Mouse (Mus musculus): Measurements from ENCODE around the gene Epn3. TPM values are rescaled to one million over a fixed set of nuclear protein-coding genes. Genes with fewer than 3 reads are reported as not detected.

Gene Epn3
- total and polyA plus RNA-seq, 3 experiments: 0.04 to 0.19 TPM; not detected in 1

GRCm38 (mm10) chr11:94441122-94441521, 58.7 kb downstream of the Epn3 start:
- TF ChIP-seq TCF12 (IDR thresholded peaks at IDR 0.05; ENCODE audit: low read depth, low read length) (no peak), MXI1 (IDR thresholded peaks at IDR 0.05; ENCODE audit: low read depth, low read length) (no peak), CHD2 (IDR thresholded peaks at IDR 0.05; ENCODE audit: low read length) (no peak), JUND (conservative IDR thresholded peaks at IDR 0.05; ENCODE audit: low read depth, low read length) (no peak), ZNF384 (IDR thresholded peaks at IDR 0.05; ENCODE audit: low read depth, low read length) (no peak), RAD21 (IDR thresholded peaks at IDR 0.05; ENCODE audit: low read depth, low read length) (no peak), IRF4 (IDR thresholded peaks at IDR 0.05; ENCODE audit: low read depth, low read length) (no peak), MAFK (IDR thresholded peaks at IDR 0.05; ENCODE audit: insufficient replicate concordance, low read length) (no peak), HCFC1 (IDR thresholded peaks at IDR 0.05; ENCODE audit: low read depth, low read length) (no peak), ZC3H11A (IDR thresholded peaks at IDR 0.05; ENCODE audit: low read depth, low read length) (no peak), GABPA (IDR thresholded peaks at IDR 0.05; ENCODE audit: insufficient replicate concordance, low read depth, low read length) (no peak), JUN (IDR thresholded peaks at IDR 0.05; ENCODE audit: insufficient read depth, low read depth, low read length) (no peak), POLR2AphosphoS2 (IDR thresholded peaks at IDR 0.05; ENCODE audit: low read depth, low read length) (no peak), MAZ (IDR thresholded peaks at IDR 0.05; ENCODE audit: low read depth, low read length) (no peak), ETS1 (conservative IDR thresholded peaks at IDR 0.05; ENCODE audit: low read depth, low read length) (no peak), SMC3 (IDR thresholded peaks at IDR 0.05; ENCODE audit: low read depth, low read length) (no peak)
- Histone ChIP-seq H3K9ac (ENCODE audit: insufficient read depth, low read depth) (no peak overlapping the region), H3K27ac (ENCODE audit: insufficient read depth, low read depth) (no peak overlapping the region), H3K4me3 (replicated peaks in 1 of 3; ENCODE audit: low read depth in 2 of 3, low read length in 2 of 3, poor library complexity in 1 of 3) (no peak overlapping the region), H3K4me1 (ENCODE audit: control insufficient read depth in 1 of 2, insufficient read depth in 2 of 2) (peaks cover 8 to 25% of the 10 kb centered on the region in 2 experiments; a peak in 3 of 4 replicates), H3K9me3 (replicated peaks; ENCODE audit: low read length) (no peaks in the 10 kb centered on the region), H3K4me2 (ENCODE audit: insufficient read depth, low read depth, poor library complexity, severe bottlenecking) (no peak overlapping the region), H3K27me3 (replicated peaks) (peaks cover 7% of the 10 kb centered on the region), H3K79me2 (replicated peaks; ENCODE audit: control insufficient read depth, extremely low read depth, insufficient read depth, poor library complexity, severe bottlenecking) (no peaks in the 10 kb centered on the region), H3K36me3 (replicated peaks in 1 of 2; ENCODE audit: control insufficient read depth in 1 of 2, insufficient read depth in 1 of 2, low read length in 1 of 2) (no peaks in the 10 kb centered on the region)
- in situ Hi-C loops (cut with MboI; ENCODE audit: low pct_ligation_motif_present, low pct_unique_long_range_greater_than_20kb, low sequenced_read_pairs) (no loop called here), dilution Hi-C loops (cut with MboI; ENCODE audit: extremely low pct_ligation_motif_present, extremely low pct_unique_long_range_greater_than_20kb, low sequenced_read_pairs) (no loop called here)
- no peak for DNase-seq (ENCODE audit: extremely low read depth)

- in situ Hi-C loops (cut with MboI; ENCODE audit: low pct_ligation_motif_present, low pct_unique_long_range_greater_than_20kb, low sequenced_read_pairs): no loop called here
- no peak overlapping the region for H3K4me3 ChIP-seq (replicated peaks in 1 of 3; ENCODE audit: low read depth in 2 of 3, low read length in 2 of 3, poor library complexity in 1 of 3)
These were observed 59.4 kb downstream of the Epn3 start for GRCm38 (mm10) chr11:94440421-94440820.

More at GRCm38 (mm10) chr11:94440421-94440820, 59.4 kb downstream of the Epn3 start:
- no peaks in the 10 kb centered on the region for H3K79me2 ChIP-seq (replicated peaks; ENCODE audit: control insufficient read depth, extremely low read depth, insufficient read depth, poor library complexity, severe bottlenecking)
- DNase-seq (ENCODE audit: extremely low read depth): no peak
- peaks cover 8 to 22% of the 10 kb centered on the region in 2 experiments; a peak in 3 of 4 replicates for H3K4me1 ChIP-seq (ENCODE audit: control insufficient read depth in 1 of 2, insufficient read depth in 2 of 2)
- H3K9ac ChIP-seq (ENCODE audit: insufficient read depth, low read depth): no peak overlapping the region
- H3K36me3 ChIP-seq (replicated peaks in 1 of 2; ENCODE audit: control insufficient read depth in 1 of 2, insufficient read depth in 1 of 2, low read length in 1 of 2): no peaks in the 10 kb centered on the region
- dilution Hi-C loops (cut with MboI; ENCODE audit: extremely low pct_ligation_motif_present, extremely low pct_unique_long_range_greater_than_20kb, low sequenced_read_pairs): no loop called here
- peaks cover 4% of the 10 kb centered on the region for H3K27me3 ChIP-seq (replicated peaks)
- no peak overlapping the region for H3K27ac ChIP-seq (ENCODE audit: insufficient read depth, low read depth)
- TF ChIP-seq PAX5 (IDR thresholded peaks at IDR 0.05; ENCODE audit: low read length) (no peak), MXI1 (IDR thresholded peaks at IDR 0.05; ENCODE audit: low read depth, low read length) (no peak), MYC (IDR thresholded peaks at IDR 0.05; ENCODE audit: low read depth, low read length) (no peak), ZC3H11A (IDR thresholded peaks at IDR 0.05; ENCODE audit: low read depth, low read length) (no peak), CHD2 (IDR thresholded peaks at IDR 0.05; ENCODE audit: low read length) (no peak), USF1 (IDR thresholded peaks at IDR 0.05; ENCODE audit: low read depth, low read length) (no peak), TCF12 (IDR thresholded peaks at IDR 0.05; ENCODE audit: low read depth, low read length) (no peak), KAT2A (IDR thresholded peaks at IDR 0.05; ENCODE audit: insufficient replicate concordance, low read length) (no peak), USF2 (conservative IDR thresholded peaks at IDR 0.05; ENCODE audit: low read depth, low read length) (no peak), IRF4 (IDR thresholded peaks at IDR 0.05; ENCODE audit: low read depth, low read length) (no peak), POLR2A (IDR thresholded peaks at IDR 0.05; ENCODE audit: low read depth, low read length) (no peak)
- H3K4me2 ChIP-seq (ENCODE audit: insufficient read depth, low read depth, poor library complexity, severe bottlenecking): no peak overlapping the region
- no peaks in the 10 kb centered on the region for H3K9me3 ChIP-seq (replicated peaks; ENCODE audit: low read length)

Other genes with a start within 250 kb of the Epn3 start
- gene Gm21885, start 218.1 kb downstream of the Epn3 start, total RNA-seq (2012; rRNA removed): 0.21 and 0.55 TPM in 2 replicates
- not detected in 2 replicates for gene Gm21885, start 218.1 kb downstream of the Epn3 start, total RNA-seq (2014; rRNA removed)
- 0.30 and 0.33 TPM in 2 replicates for gene Gm21885, start 218.1 kb downstream of the Epn3 start, polyA plus RNA-seq (2012; ENCODE audit: insufficient read length, low read depth)
- gene Luc7l3, start 178.0 kb downstream of the Epn3 start, total RNA-seq (2012; rRNA removed): 57.7 and 82.3 TPM in 2 replicates
- gene Luc7l3, start 178.0 kb downstream of the Epn3 start, total RNA-seq (2014; rRNA removed): 69.8 and 82.2 TPM in 2 replicates
- 246 and 318 TPM in 2 replicates for gene Luc7l3, start 178.0 kb downstream of the Epn3 start, polyA plus RNA-seq (2012; ENCODE audit: insufficient read length, low read depth)
- gene Ankrd40, start 172.0 kb downstream of the Epn3 start, total RNA-seq (2012; rRNA removed): 55.7 and 56.0 TPM in 2 replicates
- 62.0 and 64.5 TPM in 2 replicates for gene Ankrd40, start 172.0 kb downstream of the Epn3 start, total RNA-seq (2014; rRNA removed)
- gene Ankrd40, start 172.0 kb downstream of the Epn3 start, polyA plus RNA-seq (2012; ENCODE audit: insufficient read length, low read depth): 97.4 and 98.8 TPM in 2 replicates
- gene Abcc3, start 107.0 kb downstream of the Epn3 start, total RNA-seq (2012; rRNA removed): 0.08 and 0.21 TPM in 2 replicates
- 0.15 and 0.40 TPM in 2 replicates for gene Abcc3, start 107.0 kb downstream of the Epn3 start, total RNA-seq (2014; rRNA removed)
- gene Abcc3, start 107.0 kb downstream of the Epn3 start, polyA plus RNA-seq (2012; ENCODE audit: insufficient read length, low read depth): 0.46 and 0.66 TPM in 2 replicates
- gene Cacna1g, start 25.8 kb downstream of the Epn3 start, total RNA-seq (2012; rRNA removed): 0.59 and 1.7 TPM in 2 replicates
- 0.97 and 2.4 TPM in 2 replicates for gene Cacna1g, start 25.8 kb downstream of the Epn3 start, total RNA-seq (2014; rRNA removed)
- 3.7 and 4.1 TPM in 2 replicates for gene Cacna1g, start 25.8 kb downstream of the Epn3 start, polyA plus RNA-seq (2012; ENCODE audit: insufficient read length, low read depth)
- not detected in 2 replicates for gene Spata20, start 13.8 kb downstream of the Epn3 start, total RNA-seq (2012; rRNA removed)
- gene Spata20, start 13.8 kb downstream of the Epn3 start, total RNA-seq (2014; rRNA removed): not detected in 2 replicates
- not detected in 2 replicates for gene Spata20, start 13.8 kb downstream of the Epn3 start, polyA plus RNA-seq (2012; ENCODE audit: insufficient read length, low read depth)
- gene Mycbpap, start 21.8 kb upstream of the Epn3 start, total RNA-seq (2012; rRNA removed): 1.3 and 3.1 TPM in 2 replicates
- gene Mycbpap, start 21.8 kb upstream of the Epn3 start, total RNA-seq (2014; rRNA removed): 0.08 and 0.43 TPM in 2 replicates
- gene Mycbpap, start 21.8 kb upstream of the Epn3 start, polyA plus RNA-seq (2012; ENCODE audit: insufficient read length, low read depth): 0.98 and 1.1 TPM in 2 replicates
- gene Rsad1, start 49.3 kb upstream of the Epn3 start, total RNA-seq (2012; rRNA removed): 6.0 and 7.3 TPM in 2 replicates
- 7.2 and 9.3 TPM in 2 replicates for gene Rsad1, start 49.3 kb upstream of the Epn3 start, total RNA-seq (2014; rRNA removed)
- 8.6 and 9.2 TPM in 2 replicates for gene Rsad1, start 49.3 kb upstream of the Epn3 start, polyA plus RNA-seq (2012; ENCODE audit: insufficient read length, low read depth)
- gene Chad, start 65.1 kb upstream of the Epn3 start, total RNA-seq (2012; rRNA removed): 0.13 and 0.17 TPM in 2 replicates
- not detected in 2 replicates for gene Chad, start 65.1 kb upstream of the Epn3 start, total RNA-seq (2014; rRNA removed)
- gene Chad, start 65.1 kb upstream of the Epn3 start, polyA plus RNA-seq (2012; ENCODE audit: insufficient read length, low read depth): 0.41 and 0.53 TPM in 2 replicates
- 4.9 and 7.5 TPM in 2 replicates for gene Acsf2, start 101.9 kb upstream of the Epn3 start, total RNA-seq (2012; rRNA removed)
- gene Acsf2, start 101.9 kb upstream of the Epn3 start, total RNA-seq (2014; rRNA removed): 4.1 and 4.5 TPM in 2 replicates
- gene Acsf2, start 101.9 kb upstream of the Epn3 start, polyA plus RNA-seq (2012; ENCODE audit: insufficient read length, low read depth): 24.1 and 25.7 TPM in 2 replicates
- 324 and 412 TPM in 2 replicates for gene Lrrc59, start 129.8 kb upstream of the Epn3 start, total RNA-seq (2012; rRNA removed)
- gene Lrrc59, start 129.8 kb upstream of the Epn3 start, total RNA-seq (2014; rRNA removed): 325 and 338 TPM in 2 replicates
- 452 and 493 TPM in 2 replicates for gene Lrrc59, start 129.8 kb upstream of the Epn3 start, polyA plus RNA-seq (2012; ENCODE audit: insufficient read length, low read depth)
- 104 and 114 TPM in 2 replicates for gene Mrpl27, start 153.8 kb upstream of the Epn3 start, total RNA-seq (2012; rRNA removed)
- gene Mrpl27, start 153.8 kb upstream of the Epn3 start, total RNA-seq (2014; rRNA removed): 128 and 139 TPM in 2 replicates
- gene Mrpl27, start 153.8 kb upstream of the Epn3 start, polyA plus RNA-seq (2012; ENCODE audit: insufficient read length, low read depth): 86.6 and 95.2 TPM in 2 replicates
- gene Eme1, start 154.0 kb upstream of the Epn3 start, total RNA-seq (2012; rRNA removed): 36.8 and 46.9 TPM in 2 replicates
- gene Eme1, start 154.0 kb upstream of the Epn3 start, total RNA-seq (2014; rRNA removed): 38.4 and 40.8 TPM in 2 replicates
- gene Eme1, start 154.0 kb upstream of the Epn3 start, polyA plus RNA-seq (2012; ENCODE audit: insufficient read length, low read depth): 45.9 and 55.2 TPM in 2 replicates
- gene Xylt2, start 177.5 kb upstream of the Epn3 start, total RNA-seq (2012; rRNA removed): 15.5 and 20.2 TPM in 2 replicates
- 10.1 and 11.2 TPM in 2 replicates for gene Xylt2, start 177.5 kb upstream of the Epn3 start, total RNA-seq (2014; rRNA removed)
- gene Xylt2, start 177.5 kb upstream of the Epn3 start, polyA plus RNA-seq (2012; ENCODE audit: insufficient read length, low read depth): 15.2 and 16.3 TPM in 2 replicates
- not detected in 2 replicates for gene Gm11541, start 204.5 kb upstream of the Epn3 start, total RNA-seq (2012; rRNA removed)
- gene Gm11541, start 204.5 kb upstream of the Epn3 start, total RNA-seq (2014; rRNA removed): 0.17 TPM in 1 of 2 replicates, not detected in the other
- gene Gm11541, start 204.5 kb upstream of the Epn3 start, polyA plus RNA-seq (2012; ENCODE audit: insufficient read length, low read depth): not detected in 2 replicates
- gene Cdc34b, start 241.8 kb upstream of the Epn3 start, total RNA-seq (2012; rRNA removed): 0.21 TPM in 1 of 2 replicates, not detected in the other
- gene Cdc34b, start 241.8 kb upstream of the Epn3 start, total RNA-seq (2014; rRNA removed): 0.19 TPM in 1 of 2 replicates, not detected in the other
- not detected in 2 replicates for gene Cdc34b, start 241.8 kb upstream of the Epn3 start, polyA plus RNA-seq (2012; ENCODE audit: insufficient read length, low read depth)

Measured in CH12.LX (cell line).